Mouse (Mus musculus) liver, adult 2 months (tissue): ENCODE measurements around the gene 1600014C23Rik.

Experiments
- CTCF ChIP-seq: fragments of 200-500 bp; IDR thresholded peaks from 2 replicates; pipeline ENCODE4 v1.5.1; 2011; ENCODE audit warnings: low read depth, low read length, control low read depth
- POLR2A ChIP-seq: fragments of 200-500 bp; IDR thresholded peaks from 2 replicates; pipeline ENCODE4 v1.6.1; 2011; ENCODE audit warnings: low read length, control low read depth; ENCODE audit not compliant: insufficient read depth; ENCODE audit errors: extremely low read depth

DNA sequence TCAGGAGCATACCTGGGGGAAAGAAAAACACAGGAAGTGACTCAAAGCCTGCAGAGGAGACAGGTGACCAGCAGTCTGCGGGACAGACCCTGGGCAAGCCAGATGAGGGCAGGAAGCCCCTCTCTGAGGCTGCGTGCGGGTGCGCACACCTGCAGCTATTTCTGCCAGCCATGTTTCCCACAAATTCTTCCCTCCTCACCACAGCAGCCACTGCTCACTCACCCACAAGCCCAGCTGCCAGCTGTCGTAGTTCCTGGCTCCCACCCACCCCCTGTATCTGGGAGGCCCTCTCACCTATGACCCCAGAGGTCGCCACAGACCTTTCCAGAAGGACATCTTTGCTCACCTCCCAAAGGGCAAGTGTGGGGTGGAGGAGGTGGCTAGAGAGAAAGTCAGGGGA lies 43.8 kb upstream of the 1600014C23Rik start:
- TF ChIP-seq POLR2A (no peak), CTCF (no peak)
